Mouse (Mus musculus): Measurements from ENCODE around the gene Mical3.

- TF ChIP-seq GATA1 (IDR thresholded peaks at IDR 0.05; ENCODE audit: borderline replicate concordance, low read length): no peak
- TF ChIP-seq FLI1 (IDR thresholded peaks at IDR 0.05; ENCODE audit: low read length): no peak
Measured at GRCm38 (mm10) chr6:120945510-120945909, 185.3 kb downstream of the Mical3 start.
